Mouse (Mus musculus) left cerebral cortex, adult 11 months (tissue): ENCODE data around the gene Fgfr2.
"Not testable (repeated sequence)": the region's sequence is repeated elsewhere in the genome, so short reads cannot be mapped to it uniquely, and the experiment has no call there.

Experiments
- DNase-seq: peaks from one replicate; pipeline ENCODE4 v3.0.0; 2022; ENCODE audit warnings: low spot score

Gene Fgfr2

DNA sequence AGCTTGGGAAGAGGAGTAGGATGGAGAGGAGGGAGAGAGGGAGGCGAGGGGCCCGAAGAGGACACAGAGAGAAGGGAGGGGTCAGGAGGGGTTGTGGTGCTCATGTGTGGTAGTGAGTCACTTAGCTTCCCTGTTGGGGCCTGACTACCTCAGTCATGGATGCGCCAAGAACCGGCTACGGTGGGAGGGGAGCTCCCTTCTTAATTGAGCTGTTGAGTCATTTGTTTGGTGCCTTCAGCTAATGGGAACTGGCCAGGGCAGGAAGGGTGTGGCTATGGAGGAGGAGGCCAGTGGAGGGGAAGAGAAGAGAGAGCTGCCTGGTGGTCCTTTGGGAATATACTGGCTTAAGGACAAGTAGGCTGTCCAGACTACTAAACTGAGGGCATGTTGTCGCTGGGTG, 2451.8 kb downstream of the Fgfr2 start:
- DNase-seq: no peak

- DNase-seq: no peak
Observed at GRCm38 (mm10) chr7:130670358-130670757, 2452.8 kb downstream of the Fgfr2 start.

DNA sequence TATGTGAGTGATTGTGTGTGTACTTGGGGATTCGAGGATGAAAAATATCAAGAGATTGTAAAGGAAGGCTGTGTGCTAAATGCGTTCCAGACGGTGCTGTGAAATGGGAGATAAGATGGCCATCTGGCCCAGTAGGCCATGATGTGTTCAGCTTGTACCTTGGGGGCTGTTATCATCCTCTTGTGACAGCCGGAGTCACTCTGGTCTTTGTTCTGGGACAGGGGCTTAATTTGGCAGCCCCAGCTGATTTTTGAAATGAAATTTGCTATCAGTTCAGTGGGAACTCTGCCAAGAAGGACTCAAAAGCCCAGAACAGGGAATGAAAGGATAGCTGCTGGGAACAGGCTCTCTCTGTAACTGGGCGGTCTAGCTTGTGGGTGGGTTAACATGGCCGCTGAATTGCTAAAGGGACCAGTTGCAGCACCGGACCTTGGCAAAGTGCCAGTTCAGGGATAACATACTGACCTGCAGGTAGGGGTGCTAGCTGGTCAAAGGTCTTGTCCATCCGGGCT, 2453.7 kb downstream of the Fgfr2 start:
- DNase-seq: no peak

- DNase-seq: no peak
Observed at GRCm38 (mm10) chr7:130668729-130669281, 2454.3 kb downstream of the Fgfr2 start.

DNA sequence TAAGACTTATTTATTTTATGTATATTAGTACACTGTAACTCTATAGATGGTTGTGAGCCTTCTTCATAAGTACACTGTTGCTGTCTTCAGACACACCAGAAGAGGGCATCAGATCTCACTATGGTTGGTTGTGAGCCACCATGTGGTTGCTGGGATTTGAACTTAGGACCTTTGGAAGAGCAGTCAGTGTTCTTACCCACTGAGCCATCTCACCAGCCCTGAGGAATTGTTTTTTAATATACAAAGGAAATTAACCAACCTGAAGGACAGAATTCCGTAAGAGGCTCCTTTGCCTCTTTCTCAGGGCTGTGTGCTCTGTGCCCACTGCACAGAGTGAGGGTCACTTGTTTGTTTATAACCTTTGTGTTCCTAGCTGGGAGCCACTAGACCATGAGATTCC, 2455.1 kb downstream of the Fgfr2 start:
- DNase-seq: not testable (repeated sequence)

DNA sequence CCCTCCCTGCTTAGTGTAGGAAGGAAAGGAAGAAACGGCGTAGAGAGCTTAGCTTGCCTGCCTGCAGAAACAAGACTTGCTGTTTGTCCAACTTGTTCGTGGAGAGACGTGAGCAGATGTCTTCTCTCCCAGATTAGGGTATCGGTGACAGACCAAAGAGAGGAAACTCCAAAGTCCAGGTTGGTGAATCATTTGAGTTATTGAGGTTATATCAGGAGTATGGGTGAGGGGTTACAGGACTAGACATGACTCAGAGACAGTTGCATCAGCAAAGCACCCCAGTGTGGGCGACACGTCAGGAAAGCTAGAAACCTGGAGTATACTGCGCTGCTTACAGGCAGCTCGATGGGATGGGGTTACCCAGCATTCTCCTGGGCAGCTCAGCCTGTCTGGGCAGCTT, 2457.8 kb downstream of the Fgfr2 start:
- no peak for DNase-seq

DNA sequence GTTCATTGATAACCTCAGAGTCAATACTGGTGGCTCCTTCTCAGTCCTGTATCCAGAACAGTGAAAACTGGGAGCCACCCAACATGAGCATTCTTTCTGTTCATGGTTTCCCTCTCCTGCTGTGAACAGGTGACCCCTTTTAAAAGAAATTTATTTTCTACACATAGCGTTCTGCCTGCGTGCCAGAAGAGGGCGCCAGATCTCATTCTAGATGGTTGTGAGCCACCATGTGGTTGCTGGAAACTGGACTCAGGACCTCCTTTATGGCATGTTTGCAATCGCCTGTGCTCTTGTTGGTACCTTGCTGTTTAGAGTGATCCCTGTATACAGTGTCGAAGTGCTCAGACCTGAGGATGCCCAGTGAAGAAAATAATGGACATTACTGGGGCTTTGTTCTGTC, 2458.5 kb downstream of the Fgfr2 start:
- no peak for DNase-seq

GRCm38 (mm10) chr7:130664037-130664436, 2459.1 kb downstream of the Fgfr2 start:
- no peak for DNase-seq

- DNase-seq: no peak
Observed at GRCm38 (mm10) chr7:130662869-130663268, 2460.3 kb downstream of the Fgfr2 start.

GRCm38 (mm10) chr7:130662250-130662649, 2460.9 kb downstream of the Fgfr2 start:
- no peak for DNase-seq

DNA sequence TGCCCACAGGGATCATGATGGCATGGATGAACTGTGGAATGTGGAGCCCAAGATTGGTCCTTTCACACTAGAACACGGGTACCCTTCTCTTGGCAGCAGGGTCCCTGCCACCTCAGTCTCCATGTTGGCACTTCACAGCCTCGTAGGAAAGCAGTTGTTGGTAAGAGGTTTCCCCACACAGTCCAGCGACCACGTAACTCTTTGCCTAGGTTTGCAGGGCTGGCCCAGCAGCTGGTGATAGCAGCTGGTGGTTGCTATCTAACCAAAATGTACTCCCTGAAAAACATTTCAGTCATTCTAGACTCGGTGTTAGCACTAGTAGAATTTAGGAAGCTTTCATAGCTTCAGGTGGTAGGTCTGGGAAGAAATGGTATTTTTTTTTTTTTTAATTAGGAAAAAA, 2464.0 kb downstream of the Fgfr2 start:
- no peak for DNase-seq

- no peak for DNase-seq
Observed at GRCm38 (mm10) chr7:130657751-130658150, 2465.4 kb downstream of the Fgfr2 start.

DNA sequence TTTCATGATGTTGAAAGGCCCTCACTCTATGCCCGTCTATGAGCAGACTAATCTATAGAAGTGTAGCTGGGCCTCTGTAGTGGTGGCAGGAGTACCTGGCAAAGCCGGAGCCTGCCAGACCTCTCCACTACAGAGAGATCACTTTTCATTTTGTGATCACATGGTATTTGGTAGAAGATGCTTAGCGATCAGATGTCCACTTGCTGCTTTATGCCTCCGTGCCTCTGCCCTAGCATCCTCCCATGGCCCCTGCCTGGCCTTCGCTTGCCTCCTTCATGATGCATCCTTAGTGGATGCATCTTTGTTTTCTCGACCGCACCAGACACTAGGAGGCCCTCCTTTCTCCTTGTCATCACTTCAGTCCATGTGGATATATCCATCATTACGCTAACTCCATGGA, 2466.2 kb downstream of the Fgfr2 start:
- DNase-seq: no peak

DNA sequence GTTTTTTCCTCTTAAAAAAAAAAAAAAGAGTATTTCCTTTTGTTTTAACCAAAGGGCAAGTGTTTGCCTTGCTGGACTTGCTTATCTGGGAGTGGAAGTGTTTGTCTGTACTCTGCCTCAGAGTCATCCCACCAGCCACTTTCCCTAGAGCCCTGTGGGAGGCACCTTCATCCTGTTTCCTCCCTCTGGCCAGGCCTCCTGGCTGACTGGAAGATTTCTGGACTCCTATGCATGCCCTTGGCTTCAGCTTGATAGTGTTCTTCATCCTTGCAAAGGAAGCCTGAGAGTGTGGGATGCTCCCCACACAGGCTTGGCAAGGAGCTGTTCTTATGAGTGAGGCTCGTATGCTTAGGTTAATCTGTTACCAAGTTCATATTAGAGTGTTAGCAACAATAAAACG, 2468.6 kb downstream of the Fgfr2 start:
- DNase-seq: no peak

GRCm38 (mm10) chr7:130653036-130653555, 2470.1 kb downstream of the Fgfr2 start:
- DNase-seq: no peak

GRCm38 (mm10) chr7:130650621-130651020, 2472.5 kb downstream of the Fgfr2 start:
- DNase-seq: no peak

DNA sequence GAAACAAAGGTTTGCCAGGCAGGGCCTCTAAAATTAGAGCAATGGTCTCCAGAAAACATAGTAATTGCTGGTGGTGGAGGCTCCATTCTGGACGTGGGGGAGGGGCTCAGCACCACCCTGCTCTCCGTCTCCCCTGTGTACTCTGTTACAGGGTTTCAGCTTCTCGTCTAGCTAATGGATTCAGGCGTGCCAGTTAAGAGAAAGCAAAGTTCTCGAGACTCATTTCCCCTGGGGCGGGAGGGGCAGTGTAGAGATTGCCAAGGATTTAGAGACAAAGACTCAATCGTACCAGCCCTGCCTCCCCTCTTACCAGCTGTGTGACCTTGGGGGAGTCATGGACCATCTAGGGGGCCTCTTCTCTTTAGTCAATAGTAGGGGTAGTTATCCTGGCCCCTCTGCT, 2473.9 kb downstream of the Fgfr2 start:
- DNase-seq: no peak

GRCm38 (mm10) chr7:130648061-130648460, 2475.1 kb downstream of the Fgfr2 start:
- no peak for DNase-seq

- no peak for DNase-seq
Observed at GRCm38 (mm10) chr7:130646762-130647139, 2476.4 kb downstream of the Fgfr2 start.

DNA sequence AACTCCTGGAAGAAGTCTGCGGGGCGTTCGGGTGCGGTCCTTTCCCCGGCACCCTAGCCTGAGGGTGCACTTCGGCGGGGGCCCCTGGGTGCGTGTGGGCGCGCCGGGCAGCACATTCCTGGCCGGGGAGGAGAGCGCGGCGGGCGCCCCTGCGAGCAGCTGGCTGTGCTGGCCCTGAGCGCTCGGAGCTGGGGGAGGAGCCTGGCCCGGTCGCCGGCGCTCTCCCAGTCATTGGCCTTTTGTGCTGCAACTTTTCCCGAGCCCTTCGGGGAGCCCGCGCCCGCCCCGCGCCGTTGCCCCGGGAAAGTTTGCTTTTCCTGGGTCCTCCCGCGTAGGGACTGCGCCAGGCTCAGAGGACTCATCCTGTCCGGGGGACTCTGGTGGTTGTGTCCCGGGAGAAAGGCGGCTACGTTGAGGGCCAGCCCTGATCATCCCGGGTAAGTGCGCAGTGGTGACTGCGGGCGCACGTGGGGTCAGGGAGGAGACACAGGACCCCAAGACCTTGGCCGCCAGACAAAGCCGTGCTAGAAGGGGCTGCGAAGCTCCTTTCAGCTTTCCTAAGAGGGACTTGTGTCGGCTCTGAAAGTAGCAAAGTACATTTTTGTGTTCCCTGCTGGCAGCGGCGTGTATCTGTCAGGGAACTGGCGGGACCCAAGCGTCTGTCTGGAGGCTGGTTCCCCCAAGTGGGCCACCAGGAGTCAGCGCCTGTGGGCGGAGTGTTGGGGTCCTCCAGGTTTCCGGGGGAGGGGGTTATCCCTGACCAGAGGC, 2477.0 kb downstream of the Fgfr2 start:
- no peak for DNase-seq

DNA sequence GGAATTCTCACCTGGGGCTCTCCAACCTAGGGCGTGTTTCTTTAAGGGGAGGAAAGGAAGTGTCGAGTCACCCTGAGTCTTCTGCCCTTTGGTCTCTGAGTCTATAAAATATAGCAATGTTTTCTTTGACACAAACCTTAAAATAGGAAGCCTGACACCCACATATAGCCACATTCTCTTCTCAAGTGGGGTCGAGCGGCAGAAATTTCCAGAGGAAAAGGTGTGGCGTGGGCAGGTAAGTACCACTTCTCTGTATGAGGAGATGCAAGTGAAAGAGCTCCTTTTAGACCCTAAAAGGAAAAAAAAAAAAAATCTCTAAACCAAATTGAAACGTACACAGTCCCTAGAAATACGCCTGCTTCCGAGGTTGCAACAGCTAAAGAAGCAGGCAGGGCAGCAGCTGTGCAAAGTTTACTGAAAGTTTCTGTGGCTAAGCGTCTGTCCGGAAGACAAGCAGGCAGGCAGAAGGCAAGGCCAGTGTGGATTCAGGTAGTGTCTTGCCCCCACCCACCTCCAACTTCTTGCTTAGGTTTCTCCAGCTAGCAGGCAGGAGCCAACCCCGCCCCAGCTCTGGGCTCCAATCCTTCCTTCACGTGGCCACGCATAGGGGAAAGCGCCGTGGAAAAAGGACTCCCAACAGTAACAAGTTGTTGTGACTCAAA, 2477.7 kb downstream of the Fgfr2 start:
- no peak for DNase-seq

DNA sequence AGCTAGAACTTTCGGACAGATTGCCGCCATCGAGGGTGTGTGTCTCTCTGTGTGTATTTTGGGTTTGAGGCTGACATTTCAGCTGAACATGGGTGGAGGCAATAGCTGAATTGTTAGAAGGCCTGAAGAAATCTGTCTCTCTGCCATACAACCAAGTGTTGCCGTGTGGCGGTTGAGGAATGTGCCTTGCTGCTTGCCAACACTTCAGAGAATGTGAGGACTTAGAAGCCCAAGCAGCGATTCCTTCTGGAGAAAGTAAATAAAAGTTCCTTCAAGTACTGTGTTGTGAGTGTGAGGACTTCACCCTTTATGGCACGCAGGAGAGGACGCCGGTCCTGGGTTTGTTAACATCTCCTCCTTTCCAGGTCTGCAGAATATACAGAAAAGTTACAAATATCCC, 2482.5 kb downstream of the Fgfr2 start:
- no peak for DNase-seq

- DNase-seq: no peak
Observed at GRCm38 (mm10) chr7:130637811-130638210, 2485.3 kb downstream of the Fgfr2 start.
